Mouse (Mus musculus): ENCODE data around the gene Sytl3. TPM values are rescaled to one million over a fixed set of nuclear protein-coding genes. Genes with fewer than 3 reads are reported as not detected.
"Not testable (repeated sequence)": the region's sequence is repeated elsewhere in the genome, so short reads cannot be mapped to it uniquely, and the experiment has no call there.

Sytl3 gene
- polyA plus RNA-seq, 1 experiment from 2014 or later: 3.9 TPM

GRCm38 (mm10) chr17:6624926-6625558 lies 33.9 kb upstream of the Sytl3 start:
- H3K4me1 ChIP-seq (ENCODE audit: control insufficient read depth, insufficient read depth, low read length); H3K27ac ChIP-seq (ENCODE audit: low read length); H3K9me3 ChIP-seq (ENCODE audit: control insufficient read depth, low read length); H3K4me2 ChIP-seq (ENCODE audit: low read depth, low read length); H3K27me3 ChIP-seq (replicated peaks; ENCODE audit: control insufficient read depth, insufficient read depth, low read length); H3K9ac ChIP-seq (ENCODE audit: low read depth, low read length); H3K4me3 ChIP-seq (ENCODE audit: low read length); H3K36me3 ChIP-seq (ENCODE audit: control insufficient read depth, insufficient read depth, low read length); ATAC-seq: not testable (repeated sequence)
- 67% methylated on average over 1 of the region's 6 CpGs for WGBS

- not testable (repeated sequence) for H3K27ac ChIP-seq (ENCODE audit: low read length); H3K4me3 ChIP-seq (ENCODE audit: low read length); H3K4me1 ChIP-seq (ENCODE audit: control insufficient read depth, insufficient read depth, low read length); H3K9ac ChIP-seq (ENCODE audit: low read depth, low read length); ATAC-seq; H3K4me2 ChIP-seq (ENCODE audit: low read depth, low read length); H3K36me3 ChIP-seq (ENCODE audit: control insufficient read depth, insufficient read depth, low read length); H3K9me3 ChIP-seq (ENCODE audit: control insufficient read depth, low read length); H3K27me3 ChIP-seq (replicated peaks; ENCODE audit: control insufficient read depth, insufficient read depth, low read length)
- WGBS: 90% methylated on average over 4 of the region's 4 CpGs
Measured at GRCm38 (mm10) chr17:6630398-6630797, 28.5 kb upstream of the Sytl3 start.

GRCm38 (mm10) chr17:6632850-6633249 lies 26.0 kb upstream of the Sytl3 start:
- ATAC-seq; H3K27ac ChIP-seq (ENCODE audit: low read length): not testable (repeated sequence)
- 92% methylated on average over 6 of the region's 6 CpGs for WGBS

GRCm38 (mm10) chr17:6635781-6636180 lies 23.1 kb upstream of the Sytl3 start:
- H3K27me3 ChIP-seq (replicated peaks; ENCODE audit: control insufficient read depth, insufficient read depth, low read length); H3K4me1 ChIP-seq (ENCODE audit: control insufficient read depth, insufficient read depth, low read length); H3K9me3 ChIP-seq (ENCODE audit: control insufficient read depth, low read length); H3K36me3 ChIP-seq (ENCODE audit: control insufficient read depth, insufficient read depth, low read length); H3K27ac ChIP-seq (ENCODE audit: low read length); ATAC-seq; H3K4me3 ChIP-seq (ENCODE audit: low read length); H3K9ac ChIP-seq (ENCODE audit: low read depth, low read length); H3K4me2 ChIP-seq (ENCODE audit: low read depth, low read length): not testable (repeated sequence)
- no CpG with 5 or more reads among the region's 4 CpGs for WGBS

More at GRCm38 (mm10) chr17:6632850-6633249, 26.0 kb upstream of the Sytl3 start:
- not testable (repeated sequence) for H3K4me2 ChIP-seq (ENCODE audit: low read depth, low read length); H3K4me1 ChIP-seq (ENCODE audit: control insufficient read depth, insufficient read depth, low read length); H3K9me3 ChIP-seq (ENCODE audit: control insufficient read depth, low read length); H3K27me3 ChIP-seq (replicated peaks; ENCODE audit: control insufficient read depth, insufficient read depth, low read length); H3K9ac ChIP-seq (ENCODE audit: low read depth, low read length); H3K4me3 ChIP-seq (ENCODE audit: low read length); H3K36me3 ChIP-seq (ENCODE audit: control insufficient read depth, insufficient read depth, low read length)

GRCm38 (mm10) chr17:6636861-6637260 lies 22.0 kb upstream of the Sytl3 start:
- H3K9me3 ChIP-seq (ENCODE audit: control insufficient read depth, low read length): no peaks in the 10 kb centered on the region
- no peak overlapping the region for H3K4me3 ChIP-seq (ENCODE audit: low read length)
- no peak overlapping the region for H3K4me2 ChIP-seq (ENCODE audit: low read depth, low read length)
- H3K27ac ChIP-seq (ENCODE audit: low read length): no peak overlapping the region
- H3K27me3 ChIP-seq (replicated peaks; ENCODE audit: control insufficient read depth, insufficient read depth, low read length): no peaks in the 10 kb centered on the region
- 75% methylated on average over 5 of the region's 5 CpGs for WGBS
- ATAC-seq: no peak
- H3K9ac ChIP-seq (ENCODE audit: low read depth, low read length): no peak overlapping the region
- no peaks in the 10 kb centered on the region for H3K36me3 ChIP-seq (ENCODE audit: control insufficient read depth, insufficient read depth, low read length)
- no peaks in the 10 kb centered on the region for H3K4me1 ChIP-seq (ENCODE audit: control insufficient read depth, insufficient read depth, low read length)

GRCm38 (mm10) chr17:6637434-6637833 lies 21.5 kb upstream of the Sytl3 start:
- H3K4me2 ChIP-seq (ENCODE audit: low read depth, low read length); ATAC-seq; H3K9me3 ChIP-seq (ENCODE audit: control insufficient read depth, low read length); H3K9ac ChIP-seq (ENCODE audit: low read depth, low read length); H3K4me3 ChIP-seq (ENCODE audit: low read length); H3K27ac ChIP-seq (ENCODE audit: low read length); H3K27me3 ChIP-seq (replicated peaks; ENCODE audit: control insufficient read depth, insufficient read depth, low read length); H3K4me1 ChIP-seq (ENCODE audit: control insufficient read depth, insufficient read depth, low read length); H3K36me3 ChIP-seq (ENCODE audit: control insufficient read depth, insufficient read depth, low read length): not testable (repeated sequence)
- 92% methylated on average over 4 of the region's 4 CpGs for WGBS

- WGBS: 88% methylated on average over 8 of the region's 8 CpGs
- H3K9me3 ChIP-seq (ENCODE audit: control insufficient read depth, low read length); H3K4me2 ChIP-seq (ENCODE audit: low read depth, low read length); H3K4me1 ChIP-seq (ENCODE audit: control insufficient read depth, insufficient read depth, low read length); H3K9ac ChIP-seq (ENCODE audit: low read depth, low read length); H3K4me3 ChIP-seq (ENCODE audit: low read length); H3K36me3 ChIP-seq (ENCODE audit: control insufficient read depth, insufficient read depth, low read length); H3K27me3 ChIP-seq (replicated peaks; ENCODE audit: control insufficient read depth, insufficient read depth, low read length); ATAC-seq; H3K27ac ChIP-seq (ENCODE audit: low read length): not testable (repeated sequence)
Measured at GRCm38 (mm10) chr17:6638444-6638843, 20.4 kb upstream of the Sytl3 start.

- not testable (repeated sequence) for H3K27me3 ChIP-seq (replicated peaks; ENCODE audit: control insufficient read depth, insufficient read depth, low read length); H3K9me3 ChIP-seq (ENCODE audit: control insufficient read depth, low read length); H3K27ac ChIP-seq (ENCODE audit: low read length); H3K36me3 ChIP-seq (ENCODE audit: control insufficient read depth, insufficient read depth, low read length); H3K9ac ChIP-seq (ENCODE audit: low read depth, low read length); H3K4me2 ChIP-seq (ENCODE audit: low read depth, low read length); ATAC-seq; H3K4me1 ChIP-seq (ENCODE audit: control insufficient read depth, insufficient read depth, low read length); H3K4me3 ChIP-seq (ENCODE audit: low read length)
- WGBS: 94% methylated on average over 15 of the region's 21 CpGs
Measured at GRCm38 (mm10) chr17:6639486-6639885, 19.4 kb upstream of the Sytl3 start.

- H3K27me3 ChIP-seq (replicated peaks; ENCODE audit: control insufficient read depth, insufficient read depth, low read length); H3K27ac ChIP-seq (ENCODE audit: low read length); H3K4me2 ChIP-seq (ENCODE audit: low read depth, low read length); ATAC-seq; H3K36me3 ChIP-seq (ENCODE audit: control insufficient read depth, insufficient read depth, low read length); H3K4me1 ChIP-seq (ENCODE audit: control insufficient read depth, insufficient read depth, low read length); H3K9ac ChIP-seq (ENCODE audit: low read depth, low read length); H3K9me3 ChIP-seq (ENCODE audit: control insufficient read depth, low read length); H3K4me3 ChIP-seq (ENCODE audit: low read length): not testable (repeated sequence)
- 86% methylated on average over 10 of the region's 10 CpGs for WGBS
Measured at GRCm38 (mm10) chr17:6640044-6640637, 18.8 kb upstream of the Sytl3 start.

Measured in intestine, embryonic 16.5 days (tissue).